Mouse (Mus musculus): Measurements from ENCODE around the gene Dot1l. TPM values are rescaled to one million over a fixed set of nuclear protein-coding genes. Genes with fewer than 3 reads are reported as not detected.
"Not testable (repeated sequence)": the region's sequence is repeated elsewhere in the genome, so short reads cannot be mapped to it uniquely, and the experiment has no call there.

The Dot1l gene
- total RNA-seq, 1 experiment = 31.9 TPM

DNA sequence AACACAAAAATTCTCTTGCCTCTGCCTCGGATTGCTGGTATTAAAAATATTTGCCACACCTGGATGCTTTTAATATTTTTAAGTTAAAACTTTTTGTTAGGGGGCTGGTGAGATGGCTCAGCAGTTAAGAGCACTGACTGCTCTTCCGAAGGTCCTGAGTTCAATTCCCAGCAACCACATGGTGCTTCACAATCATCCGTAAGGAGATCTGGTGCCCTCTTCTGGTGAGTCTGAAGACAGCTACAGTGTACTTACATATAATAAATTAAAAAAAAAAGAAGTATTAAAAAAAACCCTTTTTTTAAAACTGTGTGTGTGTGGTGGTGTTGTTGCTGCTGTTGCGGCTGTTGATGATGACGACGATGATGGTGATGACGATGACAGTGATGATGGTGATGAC is 62.9 kb downstream of the Dot1l start:
- H3K9ac ChIP-seq (ENCODE audit: insufficient read depth, low read depth, low read length, poor library complexity, severe bottlenecking); H3K9me3 ChIP-seq (ENCODE audit: control insufficient read depth, insufficient read depth, low read depth, low read length); DNase-seq (ENCODE audit: low read depth, low spot score); H3K36me3 ChIP-seq (ENCODE audit: control insufficient read depth, insufficient read depth, low read length, poor library complexity, severe bottlenecking); H3K4me1 ChIP-seq (ENCODE audit: control insufficient read depth in 2 of 2, insufficient read depth in 2 of 2, low read length in 2 of 2, poor library complexity in 1 of 2); in situ Hi-C loops (cut with MboI; ENCODE audit: low sequenced_read_pairs in 2 of 2, unreplicated experiment in 2 of 2); H3K4me3 ChIP-seq (ENCODE audit: insufficient read depth in 1 of 2, low read depth in 1 of 2, low read length in 2 of 2, poor library complexity in 1 of 2, severe bottlenecking in 1 of 2); H3K27ac ChIP-seq (ENCODE audit: insufficient read depth, low read depth, low read length, poor library complexity, severe bottlenecking): not testable (repeated sequence)
- TF ChIP-seq ZNF384 (IDR thresholded peaks at IDR 0.05; ENCODE audit: low read depth, low read length) = peak; percentile 57; the same call in 1 of the 2 replicates

DNA sequence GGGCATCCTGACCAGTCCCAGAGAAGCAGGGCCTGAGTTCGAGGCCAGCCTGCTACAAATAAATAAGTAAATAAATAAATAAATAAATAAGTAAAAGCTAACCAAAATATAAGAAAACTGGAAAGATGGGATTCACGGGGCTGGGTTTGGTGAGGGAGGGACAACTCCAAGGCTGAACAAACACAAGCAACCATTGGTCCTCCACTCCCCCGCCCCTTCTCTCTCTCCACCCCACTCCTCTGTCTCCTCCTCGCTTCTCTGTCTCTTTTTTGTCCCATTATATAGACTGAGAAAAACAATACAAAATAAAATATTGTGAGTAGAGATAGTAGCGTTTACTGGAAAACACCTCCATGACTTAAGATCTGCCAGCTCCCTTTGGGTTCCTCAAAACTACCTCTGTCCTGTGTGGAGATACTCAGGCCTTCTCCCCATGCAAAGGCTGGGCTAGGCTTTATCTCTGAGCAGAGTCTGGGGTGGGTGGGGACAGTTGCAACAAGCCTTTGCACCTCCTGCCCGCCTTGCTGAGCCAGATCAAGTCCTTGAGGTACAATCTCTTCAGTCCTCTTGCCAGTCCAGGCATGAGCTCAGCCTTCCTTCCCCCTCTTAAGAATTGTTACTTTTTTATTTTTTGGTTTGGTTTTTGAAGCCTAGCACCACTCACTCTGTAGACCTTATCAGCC is 63.7 kb downstream of the Dot1l start:
- Histone ChIP-seq H3K36me3 (ENCODE audit: control insufficient read depth, insufficient read depth, low read length, poor library complexity, severe bottlenecking) (no peaks in the 10 kb centered on the region), H3K9me3 (ENCODE audit: control insufficient read depth, insufficient read depth, low read depth, low read length) (no peaks in the 10 kb centered on the region), H3K4me3 (ENCODE audit: insufficient read depth in 1 of 2, low read depth in 1 of 2, low read length in 2 of 2, poor library complexity in 1 of 2, severe bottlenecking in 1 of 2) (no peak overlapping the region), H3K4me1 (ENCODE audit: control insufficient read depth in 2 of 2, insufficient read depth in 2 of 2, low read length in 2 of 2, poor library complexity in 1 of 2) (peaks cover 0 to 3% of the 10 kb centered on the region in 2 experiments; a peak in 1 of 4 replicates), H3K27ac (ENCODE audit: insufficient read depth, low read depth, low read length, poor library complexity, severe bottlenecking) (no peak overlapping the region), H3K9ac (ENCODE audit: insufficient read depth, low read depth, low read length, poor library complexity, severe bottlenecking) (no peak overlapping the region)
- in situ Hi-C loops (cut with MboI; ENCODE audit: low sequenced_read_pairs in 2 of 2, unreplicated experiment in 2 of 2) = no loop called here
- TF ChIP-seq ZC3H11A (IDR thresholded peaks at IDR 0.05; ENCODE audit: borderline replicate concordance, low read depth, low read length) = no peak
- TF ChIP-seq ZNF384 (IDR thresholded peaks at IDR 0.05; ENCODE audit: low read depth, low read length) = no peak
- TF ChIP-seq CHD2 (IDR thresholded peaks at IDR 0.05; ENCODE audit: low read depth, low read length) = no peak
- TF ChIP-seq MAFK (IDR thresholded peaks at IDR 0.05; ENCODE audit: insufficient read depth, low read depth, low read length) = no peak
- TF ChIP-seq HCFC1 (IDR thresholded peaks at IDR 0.05; ENCODE audit: borderline replicate concordance, insufficient read depth, low read length) = no peak
- DNase-seq (ENCODE audit: low read depth, low spot score) = no peak

DNA sequence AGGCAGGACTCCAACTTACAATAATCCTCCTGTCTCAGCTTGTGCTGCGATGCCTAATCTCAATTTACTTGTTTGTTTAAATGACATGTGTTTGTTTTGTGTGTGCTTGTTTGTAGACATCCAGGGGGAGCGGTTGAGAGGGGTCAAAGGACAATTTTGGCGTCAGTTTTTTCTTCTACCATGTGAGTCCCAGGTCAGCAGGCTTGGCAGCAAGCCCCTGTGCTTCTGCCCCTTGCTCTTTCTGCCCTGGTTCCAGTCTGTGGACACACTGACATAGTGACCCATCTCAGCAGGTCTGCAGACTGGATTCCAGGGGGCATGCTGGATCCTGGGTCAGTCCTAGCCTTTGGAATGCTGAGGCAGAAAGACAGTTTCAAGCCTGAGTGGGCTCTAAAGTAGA is 64.4 kb downstream of the Dot1l start:
- H3K4me3 ChIP-seq (ENCODE audit: insufficient read depth in 1 of 2, low read depth in 1 of 2, low read length in 2 of 2, poor library complexity in 1 of 2, severe bottlenecking in 1 of 2) = no peak overlapping the region
- H3K9ac ChIP-seq (ENCODE audit: insufficient read depth, low read depth, low read length, poor library complexity, severe bottlenecking) = no peak overlapping the region
- no peak for DNase-seq (ENCODE audit: low read depth, low spot score)
- TF ChIP-seq MAFK (IDR thresholded peaks at IDR 0.05; ENCODE audit: insufficient read depth, low read depth, low read length) = no peak
- TF ChIP-seq CHD2 (IDR thresholded peaks at IDR 0.05; ENCODE audit: low read depth, low read length) = no peak
- no peak for TF ChIP-seq ZNF384 (IDR thresholded peaks at IDR 0.05; ENCODE audit: low read depth, low read length)
- TF ChIP-seq HCFC1 (IDR thresholded peaks at IDR 0.05; ENCODE audit: borderline replicate concordance, insufficient read depth, low read length) = no peak
- TF ChIP-seq ZC3H11A (IDR thresholded peaks at IDR 0.05; ENCODE audit: borderline replicate concordance, low read depth, low read length) = no peak
- in situ Hi-C loops (cut with MboI; ENCODE audit: low sequenced_read_pairs in 2 of 2, unreplicated experiment in 2 of 2) = no loop called here
- H3K9me3 ChIP-seq (ENCODE audit: control insufficient read depth, insufficient read depth, low read depth, low read length) = no peaks in the 10 kb centered on the region
- peaks cover 0 to 3% of the 10 kb centered on the region in 2 experiments; a peak in 1 of 4 replicates for H3K4me1 ChIP-seq (ENCODE audit: control insufficient read depth in 2 of 2, insufficient read depth in 2 of 2, low read length in 2 of 2, poor library complexity in 1 of 2)
- no peak overlapping the region for H3K27ac ChIP-seq (ENCODE audit: insufficient read depth, low read depth, low read length, poor library complexity, severe bottlenecking)
- no peaks in the 10 kb centered on the region for H3K36me3 ChIP-seq (ENCODE audit: control insufficient read depth, insufficient read depth, low read length, poor library complexity, severe bottlenecking)

DNA sequence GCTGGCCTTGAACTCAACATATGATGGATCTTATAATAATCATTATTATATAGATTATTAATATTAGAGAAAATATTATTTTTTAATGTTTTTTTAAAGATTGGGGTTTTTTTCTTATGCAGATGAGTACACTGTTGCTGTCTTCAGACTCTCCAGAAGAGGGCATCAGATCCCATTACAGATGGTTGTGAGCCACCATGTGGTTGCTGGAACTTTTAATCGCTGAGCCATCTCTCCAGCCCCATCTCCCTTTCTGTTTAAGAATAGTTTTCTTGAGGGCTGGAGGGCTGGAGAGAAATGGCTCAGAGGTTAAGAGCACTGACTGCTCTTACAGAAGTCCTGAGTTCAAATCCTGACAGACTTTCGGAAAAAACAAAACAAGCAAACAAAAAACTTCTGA is 67.0 kb downstream of the Dot1l start:
- Histone ChIP-seq H3K4me1 (ENCODE audit: control insufficient read depth in 2 of 2, insufficient read depth in 2 of 2, low read length in 2 of 2, poor library complexity in 1 of 2) (peaks cover 0 to 3% of the 10 kb centered on the region in 2 experiments; a peak in 2 of 4 replicates), H3K36me3 (ENCODE audit: control insufficient read depth, insufficient read depth, low read length, poor library complexity, severe bottlenecking) (no peaks in the 10 kb centered on the region), H3K9me3 (ENCODE audit: control insufficient read depth, insufficient read depth, low read depth, low read length) (no peaks in the 10 kb centered on the region), H3K9ac (ENCODE audit: insufficient read depth, low read depth, low read length, poor library complexity, severe bottlenecking) (no peak overlapping the region), H3K27ac (ENCODE audit: insufficient read depth, low read depth, low read length, poor library complexity, severe bottlenecking) (no peak overlapping the region), H3K4me3 (ENCODE audit: insufficient read depth in 1 of 2, low read depth in 1 of 2, low read length in 2 of 2, poor library complexity in 1 of 2, severe bottlenecking in 1 of 2) (no peak overlapping the region)
- in situ Hi-C loops (cut with MboI; ENCODE audit: low sequenced_read_pairs in 2 of 2, unreplicated experiment in 2 of 2) = no loop called here
- TF ChIP-seq ZNF384 (IDR thresholded peaks at IDR 0.05; ENCODE audit: low read depth, low read length) = peak; percentile 57; the same call in 1 of the 2 replicates
- no peak for TF ChIP-seq HCFC1 (IDR thresholded peaks at IDR 0.05; ENCODE audit: borderline replicate concordance, insufficient read depth, low read length)
- 0 out of 2 replicates have a peak, but pooled peaks have one; percentile 11 for TF ChIP-seq MAFK (IDR thresholded peaks at IDR 0.05; ENCODE audit: insufficient read depth, low read depth, low read length)
- TF ChIP-seq ZC3H11A (IDR thresholded peaks at IDR 0.05; ENCODE audit: borderline replicate concordance, low read depth, low read length) = peak; percentile 31; the same call in 1 of the 2 replicates
- no peak for DNase-seq (ENCODE audit: low read depth, low spot score)
